Mouse (Mus musculus) layer of hippocampus, adult 9-11 months (tissue): ENCODE results near the gene Cpa2.

Experiments used
- DNase-seq: peaks from one replicate; pipeline ENCODE4 v3.0.0; 2022

The Cpa2 gene

DNA sequence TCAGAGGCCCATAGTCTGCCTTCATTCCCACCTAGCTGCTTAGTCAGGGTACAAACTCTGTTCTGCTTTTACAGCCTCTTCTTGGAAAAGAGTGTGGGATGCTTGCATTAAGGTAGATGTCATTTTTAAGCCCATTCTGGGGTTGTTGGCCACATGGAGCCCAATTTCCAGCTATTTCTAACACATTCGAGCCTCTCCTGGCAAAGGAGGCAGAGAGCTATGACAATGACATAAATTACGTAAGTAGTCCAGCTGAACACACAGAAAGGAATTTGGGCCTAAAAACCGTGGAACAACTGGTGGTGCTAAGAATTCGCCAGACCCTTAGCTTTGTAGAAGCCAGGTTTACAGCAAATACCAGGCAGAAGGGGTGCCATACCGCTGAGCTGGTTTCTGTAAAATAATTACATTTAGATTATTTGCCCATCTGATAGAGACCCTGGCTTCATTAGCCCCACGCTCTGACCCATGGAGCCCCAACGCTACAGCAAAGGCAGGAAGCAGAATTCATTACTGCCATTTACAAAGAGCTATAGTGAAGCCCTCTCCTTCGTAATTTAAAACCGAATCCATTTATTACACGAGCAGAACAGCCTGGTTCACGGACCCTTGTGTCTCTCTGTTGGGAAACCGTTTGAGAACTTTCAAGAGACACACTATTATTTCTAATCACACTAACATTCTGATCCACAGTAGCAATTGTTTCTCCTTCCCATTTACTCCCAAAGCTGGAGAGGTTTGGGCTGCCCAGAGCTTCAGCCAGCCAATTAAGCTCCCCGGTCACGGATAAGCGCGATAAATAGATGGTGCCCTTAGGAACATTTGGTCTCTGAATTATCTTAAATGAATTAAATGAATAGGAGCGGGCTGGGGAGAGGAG is 38.8 kb downstream of the Cpa2 start:
- DNase-seq = no peak

GRCm38 (mm10) chr6:30580841-30581176 is 39.4 kb downstream of the Cpa2 start:
- no peak for DNase-seq

- DNase-seq = no peak
These were observed 45.6 kb downstream of the Cpa2 start for GRCm38 (mm10) chr6:30586886-30587442.

DNA sequence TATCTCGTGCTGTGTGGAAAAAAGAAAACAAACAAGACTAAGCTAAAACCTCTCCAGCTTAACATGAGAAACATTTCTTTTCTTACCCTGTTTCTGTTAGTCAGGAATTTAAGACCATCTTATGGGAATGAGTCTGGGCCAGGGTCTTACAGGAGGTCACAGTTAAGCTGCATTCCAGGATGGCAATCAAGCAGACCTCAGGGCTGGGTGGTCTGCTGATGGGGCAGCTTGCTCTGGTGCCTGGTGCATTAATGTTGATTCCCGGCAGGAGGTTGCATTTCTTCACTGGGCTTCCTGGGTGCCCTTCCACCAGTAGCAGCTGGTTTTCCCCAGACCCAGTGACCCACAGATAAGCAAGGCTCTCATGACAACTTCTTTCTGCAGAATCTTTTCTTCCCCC is 48.4 kb downstream of the Cpa2 start:
- DNase-seq = no peak

- no peak for DNase-seq
These were observed 50.5 kb downstream of the Cpa2 start for GRCm38 (mm10) chr6:30591851-30592404.

DNA sequence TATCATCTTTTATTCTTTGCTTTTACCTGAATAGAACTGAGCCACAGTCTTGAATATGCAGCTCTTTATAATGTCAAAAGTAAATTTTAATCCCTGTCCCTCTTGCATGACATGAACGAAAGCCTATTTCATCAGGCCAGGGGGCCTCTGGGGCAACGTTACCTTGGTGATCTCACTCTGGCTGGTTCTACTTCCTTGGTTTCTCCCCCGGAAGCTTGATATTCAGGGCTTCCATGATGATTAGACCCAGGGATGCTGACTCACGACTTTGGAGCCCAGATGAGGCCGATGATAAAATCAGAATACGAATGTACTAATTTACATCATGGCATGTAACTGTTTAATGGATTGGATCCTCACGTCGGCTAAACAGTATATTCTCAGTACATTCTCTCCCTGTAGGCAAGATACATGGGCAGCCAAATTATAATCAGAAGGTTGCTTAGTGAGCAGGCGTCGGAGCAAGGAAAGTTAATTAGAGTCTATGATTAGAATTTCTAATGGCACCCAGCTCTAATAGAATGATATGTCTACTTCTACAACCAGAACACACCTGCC is 51.1 kb downstream of the Cpa2 start:
- DNase-seq = no peak

DNA sequence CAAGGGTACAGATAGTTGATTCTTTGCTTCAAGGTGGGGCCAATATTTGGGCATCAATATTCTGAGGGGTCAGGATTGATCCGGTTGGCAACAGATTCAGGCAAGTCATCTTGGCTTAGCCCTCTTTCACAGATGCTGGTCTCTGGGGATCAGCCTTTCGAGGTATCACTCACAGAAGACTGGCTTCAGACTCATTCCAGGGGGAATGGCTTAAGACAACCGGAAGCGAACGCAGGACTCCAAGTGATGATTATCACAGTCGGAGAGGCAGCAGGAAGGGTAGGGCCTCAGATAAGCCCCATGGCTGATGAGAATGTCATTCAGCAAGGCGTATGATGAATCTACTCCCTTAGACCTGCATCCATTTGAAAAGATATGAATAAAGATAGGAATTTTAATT is 53.0 kb downstream of the Cpa2 start:
- no peak for DNase-seq

DNA sequence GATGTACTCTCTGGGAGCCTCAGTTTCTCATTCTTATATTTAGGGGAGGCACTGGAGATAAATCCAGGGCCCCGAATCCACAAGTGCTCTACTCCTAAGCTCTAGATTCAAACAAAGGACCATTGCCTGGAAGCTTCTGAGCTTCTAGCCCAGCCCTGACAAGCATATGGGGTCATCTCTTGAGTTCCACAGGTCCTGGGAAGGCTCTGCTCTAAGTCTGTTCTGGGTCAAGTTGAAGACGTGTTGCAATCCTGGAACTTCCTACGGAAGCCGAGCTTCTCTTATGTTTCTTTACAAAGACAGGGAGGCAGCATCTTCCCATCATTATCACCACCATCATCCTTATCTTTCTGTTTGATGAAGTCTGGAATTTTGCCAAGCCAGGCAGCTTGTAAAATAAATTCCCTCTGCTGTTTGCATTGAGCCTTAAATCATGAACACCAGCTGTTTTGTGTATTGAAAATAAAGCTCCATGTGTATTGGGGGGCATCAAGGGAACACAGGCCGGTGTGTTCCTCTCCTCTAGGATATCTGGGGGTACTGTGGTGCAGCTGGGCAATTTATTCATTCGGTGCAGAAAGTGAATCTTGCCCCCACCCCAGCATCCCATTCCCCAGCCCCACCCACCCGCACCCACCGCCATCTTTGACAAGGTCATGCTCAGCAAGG is 55.0 kb downstream of the Cpa2 start:
- DNase-seq = no peak

DNA sequence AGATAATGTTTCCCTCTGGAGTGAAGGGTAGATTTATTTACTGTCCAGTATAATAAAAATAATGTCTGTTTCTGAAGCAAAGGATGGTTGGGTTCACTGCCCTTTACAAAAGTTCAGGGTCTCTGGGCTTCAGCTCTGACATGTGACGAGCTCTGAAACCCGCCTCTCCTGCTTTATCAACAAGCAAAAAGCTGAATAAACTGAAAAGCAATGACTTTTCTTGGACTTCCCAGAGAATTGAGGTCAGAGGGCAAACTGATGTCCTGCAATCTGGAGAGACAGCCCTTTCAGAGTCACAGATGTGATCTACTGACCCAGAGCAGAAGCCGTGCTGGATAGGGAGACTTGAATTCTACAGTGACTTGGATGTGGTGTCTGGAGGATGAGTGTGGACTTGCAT is 58.7 kb downstream of the Cpa2 start:
- DNase-seq = no peak

- DNase-seq = no peak
These were observed 59.6 kb downstream of the Cpa2 start for GRCm38 (mm10) chr6:30600995-30601394.

DNA sequence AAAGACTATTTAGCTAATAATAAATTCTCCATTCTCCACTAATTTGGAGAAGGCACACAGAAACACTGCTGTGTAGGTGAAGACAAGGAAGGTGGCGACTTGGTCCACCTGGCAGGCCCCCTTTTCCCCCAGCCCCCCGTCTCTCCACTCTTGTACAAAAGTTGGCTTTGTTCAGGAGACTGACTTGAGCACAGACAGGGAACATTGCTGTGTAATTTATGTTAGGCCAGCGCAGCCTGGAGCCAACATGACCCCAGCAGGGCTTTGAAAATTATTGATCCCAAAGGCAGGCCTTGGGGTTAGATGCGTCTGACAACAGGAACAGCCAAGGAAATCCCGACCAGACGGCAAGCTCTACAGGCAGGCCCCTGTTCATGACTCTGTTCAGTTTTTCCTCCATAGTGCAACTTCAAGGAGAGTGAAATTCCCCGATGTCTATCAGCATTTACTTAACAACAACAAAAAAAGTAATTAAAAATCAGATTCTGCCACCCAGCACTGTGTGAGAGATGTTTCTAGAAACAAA is 63.0 kb downstream of the Cpa2 start:
- DNase-seq = no peak

DNA sequence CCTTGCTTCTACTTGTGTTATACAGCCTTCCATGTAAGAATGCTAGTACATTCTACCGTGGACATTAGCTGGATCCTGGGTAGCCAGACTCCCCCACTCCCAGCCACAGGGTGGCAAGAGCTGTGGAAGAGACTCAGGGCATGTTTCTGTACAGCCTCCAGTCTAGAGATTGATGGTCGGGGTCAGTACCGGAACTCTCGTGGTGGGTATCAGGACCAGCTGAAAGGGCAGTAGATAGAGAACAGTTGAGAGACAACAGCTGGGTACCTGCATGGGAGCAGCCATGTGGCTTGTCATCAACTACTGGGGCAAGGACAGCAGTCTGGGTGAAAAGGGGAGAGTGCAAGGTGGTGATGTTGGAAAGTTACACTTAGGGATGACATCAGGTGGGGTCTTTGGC is 63.7 kb downstream of the Cpa2 start:
- DNase-seq = no peak

DNA sequence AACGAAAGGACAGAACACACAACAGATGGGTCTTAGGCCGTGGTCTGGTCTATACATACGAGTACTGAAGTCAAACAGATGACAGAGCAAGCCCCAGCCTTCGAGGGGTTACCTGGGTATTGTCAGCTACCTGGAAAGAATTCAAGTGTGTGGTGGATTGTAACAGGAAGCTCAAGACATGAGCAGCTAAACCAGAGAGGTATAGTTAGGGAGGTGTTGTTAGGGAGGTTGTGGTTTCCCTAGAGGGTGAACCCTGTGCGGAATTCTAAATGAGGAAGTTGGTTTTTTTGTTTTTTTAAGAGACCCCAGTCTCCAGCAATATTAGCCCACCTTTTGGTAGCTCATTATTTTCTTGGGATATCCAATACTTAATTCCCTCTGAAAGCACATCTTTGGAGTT is 64.3 kb downstream of the Cpa2 start:
- DNase-seq = no peak

DNA sequence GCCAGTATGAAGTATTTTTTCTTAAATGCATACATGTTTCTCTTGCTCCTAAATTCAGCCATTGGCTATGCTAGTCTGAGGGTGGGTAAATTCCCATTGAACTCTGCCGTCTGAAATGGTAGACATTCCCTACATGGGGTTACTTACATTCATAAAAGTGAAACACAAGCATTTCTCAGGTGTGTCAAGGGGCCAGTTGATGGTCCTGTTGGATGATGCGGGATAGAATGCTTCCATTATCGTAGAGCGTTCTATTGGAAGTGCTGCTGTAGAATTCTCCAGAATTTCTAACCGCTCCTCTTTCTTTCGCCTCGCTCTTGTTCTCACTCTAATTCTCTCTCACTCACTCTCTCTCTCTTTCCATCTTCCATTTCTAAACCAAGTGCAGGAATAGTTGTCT is 69.3 kb downstream of the Cpa2 start, which contains the start of gene Cpa5:
Gene Cpa5, plus strand, starts transcription at position 301 of the 400 bp plus-strand sequence.
- no peak for DNase-seq

GRCm38 (mm10) chr6:30611212-30611611 is 69.8 kb downstream of the Cpa2 start:
- no peak for DNase-seq
